Mouse (Mus musculus): ENCODE measurements around the gene Adrm1.

The Adrm1 gene

DNA sequence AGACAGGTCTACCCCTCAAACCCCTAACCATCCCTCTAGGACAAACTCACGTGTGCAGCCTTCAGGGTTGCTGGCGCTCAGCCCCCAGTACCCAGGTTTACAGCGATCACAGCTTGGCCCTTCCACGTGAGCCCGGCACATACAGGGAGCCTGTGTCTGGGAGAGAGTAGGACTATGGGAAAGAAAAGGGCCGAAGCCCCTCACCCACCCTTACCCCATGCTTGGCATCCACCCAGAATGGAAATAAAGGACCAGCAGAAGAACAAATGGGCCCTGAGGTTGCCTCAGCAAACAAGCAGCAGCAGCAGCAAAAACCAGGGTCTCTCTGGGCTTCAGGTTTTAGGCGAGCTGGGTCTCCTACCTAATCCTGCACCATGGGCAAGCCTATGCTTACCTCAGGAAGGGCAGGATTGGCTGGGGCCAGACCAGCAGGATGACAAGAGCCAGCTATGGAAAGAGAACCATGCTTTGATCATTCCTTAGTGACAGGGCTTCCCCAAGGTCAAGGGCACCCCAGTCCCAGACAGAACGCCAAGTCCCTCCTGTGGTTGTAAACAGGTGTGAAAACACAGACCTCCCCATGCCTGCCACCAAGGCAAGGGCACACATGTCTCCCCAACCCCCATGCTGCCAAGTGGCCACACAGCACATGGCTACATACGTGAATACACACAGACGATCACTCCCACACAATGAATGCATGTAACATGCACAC, 26.2 kb downstream of the Adrm1 start:
- Histone ChIP-seq H3K9me3 (ENCODE audit: low read length) (no peaks in the 10 kb centered on the region), H3K4me1 (replicated peaks; ENCODE audit: low read depth, low read length) (peaks cover 66% of the 10 kb centered on the region), H3K4me3 (replicated peaks; ENCODE audit: low read length) (no peak overlapping the region), H3K27me3 (ENCODE audit: insufficient read depth, low read length) (no peaks in the 10 kb centered on the region), H3K36me3 (ENCODE audit: insufficient read depth, low read length) (peaks cover 92% of the 10 kb centered on the region)
- TF ChIP-seq NANOG (IDR thresholded peaks at IDR 0.05; ENCODE audit: borderline replicate concordance, low read length) (no peak), POU5F1 (IDR thresholded peaks at IDR 0.05; ENCODE audit: borderline replicate concordance, low read length) (no peak), CTCF (conservative IDR thresholded peaks at IDR 0.05; ENCODE audit: low read length) (no peak)

GRCm38 (mm10) chr2:180198782-180199181, 27.5 kb downstream of the Adrm1 start:
- Histone ChIP-seq H3K4me1 (replicated peaks; ENCODE audit: low read depth, low read length) (peaks cover 67% of the 10 kb centered on the region), H3K27me3 (ENCODE audit: insufficient read depth, low read length) (no peaks in the 10 kb centered on the region), H3K4me3 (replicated peaks; ENCODE audit: low read length) (no peak overlapping the region), H3K36me3 (ENCODE audit: insufficient read depth, low read length) (peaks cover 92% of the 10 kb centered on the region), H3K9me3 (ENCODE audit: low read length) (no peaks in the 10 kb centered on the region)
- TF ChIP-seq NANOG (IDR thresholded peaks at IDR 0.05; ENCODE audit: borderline replicate concordance, low read length) (no peak), CTCF (conservative IDR thresholded peaks at IDR 0.05; ENCODE audit: low read length) (no peak), POU5F1 (IDR thresholded peaks at IDR 0.05; ENCODE audit: borderline replicate concordance, low read length) (no peak)

GRCm38 (mm10) chr2:180200681-180201080, 29.4 kb downstream of the Adrm1 start:
- Histone ChIP-seq H3K36me3 (ENCODE audit: insufficient read depth, low read length) (peaks cover 92% of the 10 kb centered on the region), H3K4me3 (replicated peaks; ENCODE audit: low read length) (no peak overlapping the region), H3K4me1 (replicated peaks; ENCODE audit: low read depth, low read length) (peaks cover 68% of the 10 kb centered on the region), H3K27me3 (ENCODE audit: insufficient read depth, low read length) (no peaks in the 10 kb centered on the region), H3K9me3 (ENCODE audit: low read length) (no peaks in the 10 kb centered on the region)
- no peak for TF ChIP-seq NANOG (IDR thresholded peaks at IDR 0.05; ENCODE audit: borderline replicate concordance, low read length)
- no peak for TF ChIP-seq POU5F1 (IDR thresholded peaks at IDR 0.05; ENCODE audit: borderline replicate concordance, low read length)
- no peak for TF ChIP-seq CTCF (conservative IDR thresholded peaks at IDR 0.05; ENCODE audit: low read length)

DNA sequence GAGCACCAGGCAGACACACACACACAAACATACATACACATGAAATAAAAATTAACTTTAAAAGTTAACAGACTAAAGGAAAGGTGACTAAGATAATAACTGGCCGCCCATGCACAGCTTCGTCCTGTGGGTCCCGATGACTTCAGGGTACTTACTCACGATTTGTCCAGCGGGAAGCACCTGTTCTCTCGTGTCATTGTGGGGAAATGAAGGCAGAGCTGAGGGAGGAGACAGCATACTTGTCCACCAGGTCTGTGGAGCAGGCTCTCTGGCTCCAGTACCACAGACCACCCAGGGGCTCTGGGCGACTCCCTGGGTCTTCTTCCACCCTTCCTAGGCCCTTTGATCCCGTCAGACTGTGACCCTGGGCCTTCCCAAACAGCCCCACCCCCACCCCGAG, 30.0 kb downstream of the Adrm1 start:
- peaks cover 68% of the 10 kb centered on the region for H3K4me1 ChIP-seq (replicated peaks; ENCODE audit: low read depth, low read length)

GRCm38 (mm10) chr2:180202263-180202662, 31.0 kb downstream of the Adrm1 start:
- H3K36me3 ChIP-seq (ENCODE audit: insufficient read depth, low read length): peaks cover 93% of the 10 kb centered on the region
- H3K4me3 ChIP-seq (replicated peaks; ENCODE audit: low read length): no peak overlapping the region
- no peaks in the 10 kb centered on the region for H3K27me3 ChIP-seq (ENCODE audit: insufficient read depth, low read length)
- peaks cover 71% of the 10 kb centered on the region for H3K4me1 ChIP-seq (replicated peaks; ENCODE audit: low read depth, low read length)
- TF ChIP-seq CTCF (conservative IDR thresholded peaks at IDR 0.05; ENCODE audit: low read length) (no peak), POU5F1 (IDR thresholded peaks at IDR 0.05; ENCODE audit: borderline replicate concordance, low read length) (no peak), NANOG (IDR thresholded peaks at IDR 0.05; ENCODE audit: borderline replicate concordance, low read length) (no peak)
- no peaks in the 10 kb centered on the region for H3K9me3 ChIP-seq (ENCODE audit: low read length)

More for the DNA sequence above, 30.0 kb downstream of the Adrm1 start:
- no peaks in the 10 kb centered on the region for H3K27me3 ChIP-seq (ENCODE audit: insufficient read depth, low read length)
- H3K36me3 ChIP-seq (ENCODE audit: insufficient read depth, low read length): peaks cover 92% of the 10 kb centered on the region
- no peaks in the 10 kb centered on the region for H3K9me3 ChIP-seq (ENCODE audit: low read length)
- H3K4me3 ChIP-seq (replicated peaks; ENCODE audit: low read length): no peak overlapping the region
- TF ChIP-seq CTCF (conservative IDR thresholded peaks at IDR 0.05; ENCODE audit: low read length) (no peak), POU5F1 (IDR thresholded peaks at IDR 0.05; ENCODE audit: borderline replicate concordance, low read length) (no peak), NANOG (IDR thresholded peaks at IDR 0.05; ENCODE audit: borderline replicate concordance, low read length) (no peak)

DNA sequence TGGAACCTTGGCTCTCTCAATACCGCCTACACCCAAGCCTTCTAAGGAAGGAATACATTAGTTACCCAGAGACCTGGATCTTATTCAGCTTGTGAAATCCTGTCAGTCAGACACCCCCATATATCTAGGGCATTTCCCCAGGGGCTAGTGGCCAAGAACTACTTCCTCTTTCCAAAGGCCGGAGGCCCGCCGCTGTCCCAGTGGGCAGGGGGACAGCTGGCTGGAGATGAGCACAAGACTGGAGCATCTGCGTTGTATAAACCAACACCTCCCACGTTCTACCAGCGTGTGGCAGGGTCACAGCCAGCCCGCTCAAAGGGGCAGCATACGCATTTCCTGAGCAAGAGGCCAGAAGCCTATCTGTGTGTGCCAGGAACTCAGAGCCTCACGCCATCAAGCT, 31.5 kb downstream of the Adrm1 start:
- H3K9me3 ChIP-seq (ENCODE audit: low read length): no peaks in the 10 kb centered on the region
- TF ChIP-seq CTCF (conservative IDR thresholded peaks at IDR 0.05; ENCODE audit: low read length) (no peak), NANOG (IDR thresholded peaks at IDR 0.05; ENCODE audit: borderline replicate concordance, low read length) (no peak), POU5F1 (IDR thresholded peaks at IDR 0.05; ENCODE audit: borderline replicate concordance, low read length) (no peak)
- H3K4me1 ChIP-seq (replicated peaks; ENCODE audit: low read depth, low read length): peaks cover 71% of the 10 kb centered on the region

DNA sequence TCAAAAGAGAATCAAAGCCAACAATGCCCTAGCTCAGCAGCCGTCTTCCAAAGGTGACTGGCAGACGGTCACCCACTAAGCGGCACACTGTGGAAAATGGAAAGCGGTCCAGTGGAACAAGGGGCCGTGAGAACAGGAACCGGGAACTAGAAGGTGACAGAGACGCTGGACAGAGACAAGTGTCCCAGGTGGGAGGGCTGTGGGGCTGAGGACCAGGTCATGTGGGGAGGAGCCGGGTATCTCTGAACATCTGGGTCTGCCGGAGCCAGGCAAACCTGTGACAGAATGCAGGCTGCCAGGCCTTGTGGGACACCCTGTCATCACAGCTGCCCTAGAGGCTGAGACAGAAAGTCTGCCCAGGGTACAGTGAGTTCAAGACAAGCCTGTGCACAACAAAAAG, 33.2 kb downstream of the Adrm1 start:
- H3K9me3 ChIP-seq (ENCODE audit: low read length): no peaks in the 10 kb centered on the region
- no peak for TF ChIP-seq CTCF (conservative IDR thresholded peaks at IDR 0.05; ENCODE audit: low read length)
- TF ChIP-seq POU5F1 (IDR thresholded peaks at IDR 0.05; ENCODE audit: borderline replicate concordance, low read length): no peak
- TF ChIP-seq NANOG (IDR thresholded peaks at IDR 0.05; ENCODE audit: borderline replicate concordance, low read length): no peak
- H3K4me1 ChIP-seq (replicated peaks; ENCODE audit: low read depth, low read length): peaks cover 73% of the 10 kb centered on the region
- no peaks in the 10 kb centered on the region for H3K27me3 ChIP-seq (ENCODE audit: insufficient read depth, low read length)
- H3K36me3 ChIP-seq (ENCODE audit: insufficient read depth, low read length): peaks cover 91% of the 10 kb centered on the region
- H3K4me3 ChIP-seq (replicated peaks; ENCODE audit: low read length): no peak overlapping the region

More for the DNA sequence above, 31.5 kb downstream of the Adrm1 start:
- no peaks in the 10 kb centered on the region for H3K27me3 ChIP-seq (ENCODE audit: insufficient read depth, low read length)
- no peak overlapping the region for H3K4me3 ChIP-seq (replicated peaks; ENCODE audit: low read length)
- peaks cover 93% of the 10 kb centered on the region for H3K36me3 ChIP-seq (ENCODE audit: insufficient read depth, low read length)

DNA sequence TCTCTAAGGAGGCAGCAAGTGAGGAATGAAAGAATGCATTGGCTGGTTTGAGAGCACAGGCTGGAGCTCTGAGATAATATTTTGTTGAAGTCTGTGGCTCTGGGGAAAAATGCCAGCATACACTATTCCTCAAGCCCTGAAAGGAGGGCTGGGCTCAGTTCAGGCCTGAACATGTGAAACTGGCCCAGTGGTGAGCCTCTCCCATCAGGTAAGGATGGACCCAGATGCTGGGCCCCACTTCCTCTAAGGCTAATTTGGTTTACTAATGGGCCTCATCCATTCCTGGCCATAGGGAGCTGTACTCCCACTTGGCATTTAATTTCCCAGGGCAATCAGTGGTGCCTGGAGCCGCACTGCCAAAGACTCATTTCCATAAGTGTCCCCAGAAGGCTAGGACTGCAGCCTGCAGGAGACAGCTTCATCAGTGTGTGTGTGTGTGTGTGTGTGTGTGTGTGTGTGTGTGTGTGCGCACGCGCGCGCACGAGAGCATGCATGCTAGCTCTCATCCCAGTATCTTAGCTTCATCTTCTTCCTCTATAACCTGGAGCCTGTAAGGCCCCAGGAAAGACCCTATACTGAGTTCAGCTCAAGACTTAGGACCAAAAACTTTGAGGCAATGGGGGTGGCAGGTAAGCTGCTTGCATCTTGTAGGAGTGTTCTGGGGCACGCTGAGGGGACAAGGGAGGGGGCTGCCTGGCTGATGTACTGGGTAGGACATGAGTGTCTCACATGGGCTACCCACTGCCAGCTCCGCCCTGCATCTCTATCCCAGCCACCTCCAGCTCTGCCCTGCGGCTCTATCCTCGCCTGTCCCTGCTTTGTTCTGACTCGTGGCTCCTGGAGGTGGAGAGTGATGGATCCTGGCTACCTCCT, 34.0 kb downstream of the Adrm1 start:
- TF ChIP-seq CTCF (conservative IDR thresholded peaks at IDR 0.05; ENCODE audit: low read length) (no peak), NANOG (IDR thresholded peaks at IDR 0.05; ENCODE audit: borderline replicate concordance, low read length) (no peak), POU5F1 (IDR thresholded peaks at IDR 0.05; ENCODE audit: borderline replicate concordance, low read length) (no peak)

More for the DNA sequence above, 34.0 kb downstream of the Adrm1 start:
- no peaks in the 10 kb centered on the region for H3K9me3 ChIP-seq (ENCODE audit: low read length)
- H3K36me3 ChIP-seq (ENCODE audit: insufficient read depth, low read length): peaks cover 97% of the 10 kb centered on the region
- no peak overlapping the region for H3K4me3 ChIP-seq (replicated peaks; ENCODE audit: low read length)
- no peaks in the 10 kb centered on the region for H3K27me3 ChIP-seq (ENCODE audit: insufficient read depth, low read length)
- peaks cover 81% of the 10 kb centered on the region for H3K4me1 ChIP-seq (replicated peaks; ENCODE audit: low read depth, low read length)

All from E14TG2a.4 (cell line).